Mouse (Mus musculus): ENCODE results near the gene Kif2a.

Gene Kif2a

DNA sequence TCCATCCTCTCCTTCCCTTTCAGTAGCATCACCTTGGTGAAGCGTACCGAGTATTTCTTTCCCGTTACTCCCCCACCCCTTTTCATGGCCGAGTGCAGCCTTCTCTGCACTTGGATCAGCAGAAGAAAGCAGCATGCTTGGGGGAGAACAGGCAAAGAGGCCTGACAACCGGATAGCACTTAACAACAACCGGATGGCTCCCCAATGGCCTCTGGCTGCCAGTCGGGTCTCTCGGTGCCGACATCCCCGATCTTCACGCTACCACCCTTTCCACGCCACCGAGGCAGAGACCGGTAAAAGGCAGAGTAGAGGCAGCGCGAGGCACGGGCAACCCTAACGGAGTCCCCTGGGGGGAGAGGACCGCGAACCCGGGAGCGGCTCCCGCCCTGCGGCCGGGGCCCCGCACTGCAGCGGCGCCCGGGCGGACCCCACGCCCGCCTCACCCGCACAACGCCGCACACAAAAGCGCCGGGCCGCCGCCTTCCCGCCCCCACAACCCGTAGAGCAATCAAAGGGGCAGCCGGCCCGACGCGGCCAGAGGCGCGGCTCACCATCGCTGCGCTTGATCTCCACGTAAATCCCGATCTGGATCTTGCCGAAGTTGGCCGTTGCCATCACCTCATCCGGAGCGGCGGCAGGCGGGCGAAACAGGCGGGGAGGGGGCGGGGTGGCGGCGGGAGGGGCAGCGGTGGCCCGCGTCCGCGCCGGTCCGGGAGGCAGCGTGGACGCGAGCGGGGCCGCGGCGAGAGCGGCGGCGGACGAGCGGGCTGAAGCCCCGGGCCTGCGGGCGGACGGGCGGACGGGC lies at the start of gene Kif2a:
Gene Kif2a (minus strand): TSS at position 666 of the 805 bp plus-strand sequence.
- peak; percentile 71 for DNase-seq (ENCODE audit: low read depth, low spot score)

DNA sequence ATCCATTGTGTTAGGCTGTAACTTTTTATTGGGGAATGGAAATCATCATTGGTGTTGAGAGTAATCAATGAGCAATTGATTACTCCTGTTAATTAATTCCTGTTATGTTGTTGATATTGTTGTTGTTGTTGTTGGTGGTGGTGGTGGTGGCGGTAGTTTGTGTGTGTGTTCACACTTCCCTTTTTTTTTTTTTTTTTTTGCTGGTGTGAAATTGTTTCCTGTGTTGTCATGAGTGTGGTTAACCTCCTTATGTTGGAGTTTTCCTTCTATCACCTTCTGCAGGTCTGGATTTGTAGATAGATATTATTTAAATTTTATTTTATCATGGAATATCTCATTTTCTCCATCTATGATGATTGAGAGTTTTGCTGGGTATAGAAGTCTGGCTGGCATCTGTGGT lies 47.1 kb upstream of the Kif2a start:
- DNase-seq (ENCODE audit: low read depth, low spot score): no peak

DNA sequence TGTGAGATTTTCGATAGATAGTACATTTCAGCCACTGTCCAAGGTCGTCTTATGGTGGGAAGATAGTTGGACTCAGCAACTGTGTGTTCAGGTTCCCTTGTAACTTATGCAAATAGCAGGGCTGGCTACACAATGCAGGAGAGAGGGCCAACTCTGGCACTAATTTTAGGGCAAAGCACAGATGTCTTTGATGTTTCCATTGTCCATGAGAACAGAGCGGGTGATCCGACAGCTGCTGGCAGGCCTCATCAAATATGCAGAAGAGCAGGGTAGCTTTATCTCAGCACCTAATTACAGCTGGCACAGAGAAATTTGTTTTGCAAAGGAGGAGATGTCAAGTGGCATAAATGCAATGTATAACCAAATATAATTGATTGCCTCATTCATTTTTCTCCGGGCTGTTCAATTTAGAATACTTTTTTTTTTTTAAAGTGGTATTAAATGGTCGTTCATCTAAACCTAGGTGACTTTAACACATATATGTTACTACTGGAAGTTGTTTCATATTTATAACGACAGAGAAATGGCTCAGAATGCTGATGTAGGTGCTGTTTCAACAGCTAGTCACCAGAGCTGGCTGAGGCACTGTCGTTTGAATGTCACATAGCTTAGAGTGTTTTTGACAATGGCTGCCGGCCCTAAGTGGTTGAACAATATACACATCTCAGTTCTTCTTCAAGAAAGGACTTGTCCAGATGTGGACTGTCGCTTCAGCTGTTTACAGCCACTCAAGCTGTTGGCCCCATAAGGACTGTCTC lies 43.4 kb upstream of the Kif2a start:
- no peak for DNase-seq (ENCODE audit: low read depth, low spot score)

DNA sequence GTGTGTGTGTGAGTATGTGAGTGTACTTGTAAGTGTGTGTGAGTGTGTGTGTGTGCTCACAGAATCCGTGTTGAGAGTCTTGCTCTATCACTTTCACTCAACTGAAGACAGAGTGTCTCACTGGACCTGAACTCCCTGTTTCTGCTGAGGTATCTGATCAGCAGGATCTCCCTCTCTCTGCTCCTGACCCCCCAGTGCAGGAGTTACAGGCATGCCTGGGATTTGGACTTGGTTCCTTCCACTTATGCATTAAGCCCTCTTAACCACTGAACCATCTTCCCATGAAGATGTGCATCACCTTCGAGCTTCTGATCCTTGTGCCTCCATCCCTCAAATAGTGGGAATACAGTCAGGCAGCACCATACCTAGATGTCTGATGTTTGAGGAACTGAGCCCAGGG lies 42.3 kb upstream of the Kif2a start:
- DNase-seq (ENCODE audit: low read depth, low spot score): no peak

DNA sequence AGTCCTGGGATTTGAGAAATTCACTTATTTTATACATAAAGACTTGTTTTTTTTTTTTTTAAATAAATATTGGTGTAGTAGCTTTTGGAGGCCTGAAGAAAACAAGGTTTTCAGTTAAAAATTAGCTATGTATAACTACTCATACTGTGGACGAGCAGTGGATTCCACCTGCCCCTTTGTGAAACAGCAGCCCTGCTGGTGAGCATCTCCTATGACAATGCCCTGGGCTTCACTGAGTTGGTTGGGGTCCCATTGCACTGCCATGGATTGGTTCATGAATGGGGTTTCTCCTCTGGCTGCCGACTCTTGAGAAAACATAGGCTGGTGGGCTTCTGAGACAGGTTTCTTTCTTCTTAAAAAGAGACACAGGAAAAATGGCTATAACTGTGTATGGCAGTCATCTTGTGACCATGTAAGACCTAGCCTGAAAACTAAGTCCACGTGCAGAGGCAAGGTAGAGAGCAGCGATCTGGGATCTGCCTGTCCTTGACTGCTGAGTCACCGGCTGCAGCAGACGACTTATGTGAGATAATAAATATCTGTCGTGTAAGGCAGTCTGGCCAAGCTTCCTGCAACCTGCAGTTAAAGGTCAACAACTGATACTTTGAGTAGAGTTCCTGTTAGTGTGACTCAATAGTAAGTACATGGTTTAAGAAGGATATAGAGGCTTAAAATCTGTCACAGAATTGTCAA lies 41.3 kb upstream of the Kif2a start:
- no peak for DNase-seq (ENCODE audit: low read depth, low spot score)

DNA sequence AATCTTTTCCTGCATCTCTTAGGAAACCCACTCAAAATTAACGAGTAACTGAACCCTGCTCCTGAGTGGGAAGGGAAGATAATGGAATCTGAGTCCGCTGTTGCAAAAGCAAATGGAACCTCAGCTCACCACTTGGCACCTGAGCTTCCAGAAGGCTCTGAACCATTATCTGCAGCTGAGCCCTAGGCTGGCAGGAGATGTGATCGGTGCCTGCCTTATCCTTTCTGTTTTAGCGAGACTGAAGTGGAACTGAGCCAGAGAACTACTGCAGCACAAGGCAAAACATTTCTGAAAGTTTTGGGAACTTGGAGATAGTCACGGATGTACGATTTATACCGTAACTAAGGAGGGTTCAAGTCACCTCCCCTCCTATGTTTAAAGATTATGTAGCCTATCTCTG lies 38.2 kb upstream of the Kif2a start:
- DNase-seq (ENCODE audit: low read depth, low spot score): no peak

DNA sequence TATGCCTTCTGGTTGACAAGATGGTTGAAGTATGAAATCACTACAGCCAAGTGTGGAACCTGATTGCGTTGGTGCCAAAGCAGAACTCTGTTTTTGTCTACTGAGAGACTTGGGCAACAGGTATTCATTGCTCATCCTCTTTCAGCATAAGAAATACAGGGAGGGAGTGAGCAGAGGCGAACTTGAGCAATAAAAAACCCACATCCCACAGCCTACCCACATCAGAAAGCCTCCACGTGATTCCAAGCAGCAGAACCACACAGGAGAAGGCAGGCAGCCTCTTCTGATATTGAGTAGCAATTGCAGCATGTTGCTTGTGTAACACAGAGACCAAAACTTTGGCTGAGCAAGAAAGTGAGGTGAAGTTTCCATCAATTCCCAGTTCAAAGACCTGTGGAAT lies 37.5 kb upstream of the Kif2a start:
- DNase-seq (ENCODE audit: low read depth, low spot score): no peak

DNA sequence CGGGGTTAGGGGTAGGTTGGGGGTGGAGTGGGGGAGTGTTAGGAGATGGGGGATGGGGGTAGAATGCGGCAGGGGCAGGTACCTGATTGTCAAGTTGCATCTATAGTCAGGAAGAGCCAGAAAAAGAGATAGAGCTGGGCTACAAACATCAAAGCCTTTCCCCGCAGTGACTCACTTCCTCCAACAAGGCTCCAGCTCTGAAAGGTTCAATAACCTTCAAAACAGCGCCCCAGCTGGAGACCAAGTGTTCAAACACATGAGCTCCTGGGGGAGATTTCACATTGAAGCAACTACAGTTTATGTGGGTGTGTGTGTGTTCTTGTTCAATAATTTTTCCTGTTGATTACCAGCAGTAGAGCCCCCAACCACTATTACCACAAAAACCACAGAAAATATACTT lies 34.4 kb upstream of the Kif2a start:
- DNase-seq (ENCODE audit: low read depth, low spot score): peak; percentile 49

DNA sequence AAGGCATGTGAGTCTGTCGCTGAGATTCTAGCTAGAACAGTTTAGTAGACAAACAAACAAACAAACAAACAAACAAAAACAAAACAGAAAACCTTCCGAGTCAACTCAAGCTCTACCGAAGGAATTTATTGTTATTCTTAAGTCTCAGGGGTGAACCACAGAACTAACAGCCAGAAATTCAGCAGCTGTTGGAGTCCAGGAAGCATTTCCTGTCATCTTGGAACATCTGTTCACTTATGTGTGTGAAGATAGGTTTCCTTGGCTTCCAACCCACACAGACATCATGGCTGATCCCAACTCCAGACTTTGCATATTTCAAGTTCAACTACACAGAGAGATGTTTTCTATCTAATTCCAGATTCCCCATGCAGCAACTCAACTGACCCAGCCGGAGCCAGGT lies 32.6 kb upstream of the Kif2a start:
- DNase-seq (ENCODE audit: low read depth, low spot score): no peak

DNA sequence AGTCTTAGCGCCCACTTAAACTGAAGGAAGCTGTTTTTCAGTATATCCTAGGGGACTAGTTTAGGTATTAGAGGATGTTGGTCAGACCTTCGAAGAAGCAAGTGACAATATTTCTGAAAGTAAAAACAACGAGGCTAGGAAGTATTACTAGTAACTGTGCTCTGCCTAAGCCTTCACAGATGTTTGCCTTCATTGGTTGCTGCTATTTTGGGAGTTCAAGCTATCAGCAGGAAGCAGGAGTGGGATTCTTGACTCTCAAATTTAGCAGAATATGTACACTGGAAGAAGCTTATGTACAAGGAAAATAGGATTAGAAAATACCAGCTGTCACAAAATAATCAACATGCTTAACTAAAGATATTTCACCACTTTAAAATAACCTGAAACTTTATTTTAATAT lies 29.4 kb upstream of the Kif2a start:
- no peak for DNase-seq (ENCODE audit: low read depth, low spot score)

DNA sequence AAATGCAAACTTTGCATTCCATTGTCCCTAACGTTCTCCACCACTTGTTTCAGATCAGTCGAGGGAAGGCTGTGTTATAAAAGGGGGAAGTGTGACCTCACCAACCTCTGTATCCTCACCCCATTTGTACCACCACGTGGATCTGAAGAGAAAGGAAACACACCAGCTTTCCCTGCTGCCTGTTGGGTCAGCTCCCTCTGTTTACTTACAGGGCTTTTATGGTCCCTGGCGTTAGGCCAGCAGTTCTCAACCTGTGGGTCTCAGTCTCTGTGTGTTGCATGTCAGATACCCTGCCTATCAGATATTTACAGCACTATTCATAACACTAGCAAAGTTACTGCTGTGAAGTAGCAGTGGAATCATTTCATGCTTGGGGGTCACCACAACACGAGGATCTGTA lies 22.3 kb upstream of the Kif2a start:
- no peak for DNase-seq (ENCODE audit: low read depth, low spot score)

DNA sequence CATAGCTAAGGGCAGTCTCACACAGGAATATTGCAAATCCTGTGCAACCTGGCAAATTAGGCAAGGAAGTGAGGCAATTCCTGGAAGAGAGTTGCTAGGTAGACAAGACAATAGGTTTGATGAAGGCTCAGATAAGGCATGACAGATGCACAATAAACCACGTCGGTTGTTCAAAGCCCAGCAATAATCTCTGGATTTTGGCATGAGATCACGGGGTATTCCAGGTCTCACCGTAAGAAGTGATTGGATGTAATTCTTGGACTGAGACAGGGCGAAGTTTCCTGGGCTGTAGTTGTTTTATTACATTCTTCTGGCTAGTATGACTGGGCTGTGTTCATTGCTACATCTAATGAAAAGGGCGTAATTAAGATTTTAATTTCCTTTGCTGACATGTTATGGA lies 20.6 kb upstream of the Kif2a start:
- DNase-seq (ENCODE audit: low read depth, low spot score): no peak

DNA sequence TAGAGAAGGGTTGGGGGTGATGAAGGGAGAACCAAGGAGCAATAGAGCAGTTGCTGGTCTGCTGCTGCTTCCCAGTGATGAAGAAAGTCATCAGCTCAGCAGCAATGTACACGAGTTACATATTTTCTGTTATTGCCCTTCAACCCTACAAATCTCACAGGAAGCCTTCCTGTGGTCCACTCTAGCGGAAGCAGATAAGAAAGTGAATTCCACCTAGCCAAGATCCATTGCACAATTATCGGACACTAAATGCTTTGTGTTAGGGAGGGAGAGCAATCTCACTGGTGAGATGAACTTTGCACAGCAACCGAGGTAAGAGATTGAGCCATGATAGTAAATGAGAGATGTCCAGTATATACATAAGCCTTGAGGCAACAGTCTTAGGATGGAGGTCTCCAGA lies 17.6 kb upstream of the Kif2a start:
- DNase-seq (ENCODE audit: low read depth, low spot score): no peak

DNA sequence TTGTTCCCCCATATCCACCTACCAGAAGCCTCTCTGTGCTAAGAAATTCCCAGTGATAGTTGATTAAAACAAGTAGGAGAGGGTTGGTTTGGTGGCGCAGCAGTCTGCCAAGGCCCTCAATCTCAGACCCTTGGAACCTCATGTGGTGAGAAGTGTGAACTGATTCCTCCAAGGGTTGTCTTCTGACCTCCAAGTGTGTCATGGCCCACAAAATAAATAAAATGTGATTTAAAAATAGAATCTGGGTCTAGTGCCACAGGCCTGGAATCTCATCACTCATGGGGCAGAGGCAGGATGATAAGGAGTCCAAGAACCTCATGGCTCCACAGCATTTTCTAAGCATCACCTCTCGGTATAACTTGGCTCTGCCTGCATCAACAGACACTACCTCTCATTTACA lies 16.4 kb upstream of the Kif2a start:
- no peak for DNase-seq (ENCODE audit: low read depth, low spot score)

DNA sequence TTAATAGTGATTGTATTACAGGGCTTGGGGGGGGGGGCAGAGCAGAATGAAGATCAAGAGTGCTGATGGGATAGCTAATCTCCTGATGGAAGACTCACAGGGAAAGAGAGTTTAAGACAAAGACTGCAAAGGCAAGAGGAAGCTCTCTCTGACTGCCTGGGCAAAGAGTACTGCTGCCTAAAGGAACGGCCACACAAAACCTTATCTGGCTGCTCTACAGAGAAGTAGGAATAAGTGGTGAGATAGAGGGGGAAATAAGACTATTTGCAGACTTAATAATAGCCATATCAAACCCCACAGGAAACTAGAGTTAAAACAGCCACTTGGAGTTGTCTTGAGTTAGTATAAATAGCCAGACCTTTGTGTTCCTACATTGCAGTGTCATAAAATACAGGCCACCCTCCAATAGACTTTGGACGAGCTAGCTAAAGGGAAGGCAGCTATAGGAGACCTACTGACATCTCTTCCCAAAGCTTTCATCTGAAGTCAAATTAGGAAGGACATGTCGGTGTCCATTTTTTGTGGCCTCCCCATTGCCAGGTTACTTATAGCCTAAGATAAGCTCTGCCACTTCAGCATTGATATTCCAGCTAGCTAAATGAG lies 13.7 kb upstream of the Kif2a start:
- DNase-seq (ENCODE audit: low read depth, low spot score): no peak

DNA sequence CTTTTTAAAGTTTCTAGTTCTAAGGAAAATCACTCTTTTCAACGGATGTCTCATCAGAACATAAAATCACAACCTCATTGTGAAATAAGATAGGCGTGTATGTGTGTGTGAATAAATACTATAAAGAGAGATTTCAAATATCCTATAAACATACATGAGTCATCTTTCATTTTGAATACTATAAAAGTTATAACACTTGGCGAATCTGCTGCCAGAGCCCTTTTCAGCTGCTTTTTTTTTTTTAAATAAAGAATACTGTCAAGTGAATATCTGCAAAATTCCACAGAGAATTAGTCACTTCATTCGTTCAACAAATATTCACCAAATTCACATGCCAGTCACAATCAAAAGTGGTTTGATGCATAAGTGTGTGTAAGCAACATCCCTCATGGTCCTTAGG lies 13.2 kb upstream of the Kif2a start:
- DNase-seq (ENCODE audit: low read depth, low spot score): no peak

DNA sequence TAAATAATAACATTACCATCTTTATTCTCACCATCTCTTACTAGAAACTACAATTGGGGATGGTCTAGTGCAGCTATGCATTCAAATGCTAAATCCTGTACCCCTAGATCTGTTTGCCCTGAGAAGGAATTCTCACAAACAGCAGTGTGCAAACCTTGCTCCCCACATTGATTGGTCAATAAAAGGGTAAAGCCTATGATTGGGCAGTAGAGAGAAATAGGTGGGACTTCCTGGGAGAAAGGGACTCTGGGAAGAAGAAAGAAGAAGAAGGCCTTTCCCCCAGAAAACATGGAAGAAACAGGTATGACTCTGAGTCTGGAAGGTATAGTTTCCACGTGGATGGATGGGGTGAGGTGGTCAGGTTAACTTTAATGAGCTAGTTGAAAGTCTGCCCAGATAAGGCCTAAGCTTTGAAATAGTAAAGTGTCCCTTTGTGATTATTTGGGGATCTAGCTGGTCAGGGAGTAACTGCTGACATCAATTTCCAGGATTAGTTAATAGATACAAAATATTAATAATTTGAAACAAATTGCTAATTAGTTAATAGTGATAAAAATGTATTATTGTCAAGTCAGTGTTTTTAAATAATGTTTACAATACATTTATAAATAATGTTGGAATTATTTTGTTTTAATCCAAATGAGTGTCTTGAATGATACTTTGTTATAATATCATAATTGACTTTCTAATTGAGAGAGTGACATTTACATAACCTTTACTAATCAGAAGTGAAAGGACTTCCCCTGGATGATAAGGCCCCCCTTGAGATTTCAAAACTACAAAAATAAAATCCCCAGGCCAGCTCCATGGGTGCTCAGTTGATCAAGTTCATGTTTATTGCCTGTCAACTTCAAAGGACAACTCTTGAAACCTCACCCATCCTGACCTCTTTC lies 12.3 kb upstream of the Kif2a start:
- peak; percentile 62 for DNase-seq (ENCODE audit: low read depth, low spot score)

DNA sequence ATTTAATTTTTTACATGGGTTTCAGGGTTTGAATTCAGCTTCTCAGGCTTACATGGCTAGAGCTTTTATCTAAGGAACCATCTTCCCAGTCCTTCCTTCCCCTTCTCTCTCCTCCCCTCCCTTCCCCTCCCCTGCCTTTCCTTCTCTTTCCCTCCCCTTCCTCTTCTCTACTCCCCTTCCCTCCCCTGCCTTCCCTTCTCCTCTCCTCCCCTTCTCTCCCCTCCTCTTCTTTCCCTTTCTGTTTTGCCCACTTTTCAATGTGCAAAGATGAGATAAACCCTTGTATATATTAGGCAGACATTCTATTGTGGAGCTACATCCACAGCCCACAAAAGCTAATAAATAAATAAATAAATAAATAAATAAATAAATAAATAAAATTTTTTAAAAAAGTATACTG lies 9.3 kb upstream of the Kif2a start:
- no peak for DNase-seq (ENCODE audit: low read depth, low spot score)

DNA sequence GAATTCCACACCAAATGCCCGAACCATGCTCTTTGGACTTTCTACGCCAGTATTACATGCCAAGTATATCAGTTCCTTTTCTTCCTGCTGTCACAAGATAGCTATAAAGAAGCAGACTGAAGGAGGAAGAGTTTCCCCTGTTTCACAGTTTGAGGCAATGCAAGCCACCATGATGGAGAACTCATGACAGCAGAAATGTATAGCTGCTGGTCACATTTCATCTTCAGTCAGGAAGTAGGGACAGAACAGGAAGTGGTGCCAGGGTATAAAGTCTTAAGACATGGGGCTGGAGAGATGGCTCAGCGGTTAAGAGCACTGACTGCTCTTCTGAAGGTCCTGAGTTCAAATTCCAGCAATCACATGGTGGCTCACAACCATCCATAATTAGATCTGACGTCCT lies 5.3 kb upstream of the Kif2a start:
- DNase-seq (ENCODE audit: low read depth, low spot score): no peak

DNA sequence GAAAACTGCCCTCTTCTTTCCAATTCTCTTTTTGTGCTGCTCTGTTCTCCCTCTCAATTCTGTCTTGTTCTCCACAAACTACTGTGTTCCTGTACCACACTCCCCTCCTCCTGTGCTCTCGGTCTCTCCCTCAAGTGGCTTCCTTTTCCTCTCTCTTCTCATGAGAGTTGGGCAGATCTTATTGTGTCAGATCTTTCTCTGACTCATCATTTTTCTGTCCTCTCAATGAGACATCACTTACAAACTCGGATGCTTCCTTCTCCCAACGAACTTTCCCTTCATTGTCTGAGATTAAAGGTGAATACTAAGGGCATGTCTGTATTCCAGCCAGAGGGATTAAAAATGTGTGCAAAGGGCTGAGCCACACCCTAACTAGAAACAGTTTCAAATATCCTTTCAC lies 3.7 kb upstream of the Kif2a start:
- no peak for DNase-seq (ENCODE audit: low read depth, low spot score)

Data from ZHBTc4 (cell line).